Mouse (Mus musculus): Measurements from ENCODE around the gene Psme3.

DNA sequence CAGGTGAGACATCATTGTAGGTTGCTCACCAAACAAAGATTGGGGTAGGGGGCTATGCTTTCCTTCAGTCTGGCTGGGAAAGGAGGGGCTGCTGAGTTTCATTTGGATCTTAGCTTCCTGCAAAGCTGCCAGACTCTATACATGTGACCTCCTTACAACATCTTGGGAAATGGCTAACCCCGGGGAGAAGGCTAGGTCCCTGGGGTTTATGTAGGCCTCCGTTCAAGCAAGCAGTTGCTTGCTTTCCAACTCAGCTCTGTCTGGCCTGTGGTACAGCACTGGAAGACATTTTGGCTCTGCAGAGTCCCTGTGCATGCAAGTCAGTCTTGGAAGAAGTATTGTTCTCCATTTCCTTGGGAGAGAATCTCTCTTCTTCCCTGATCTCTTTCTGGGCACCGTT is 16.5 kb downstream of the Psme3 start:
- TF ChIP-seq CTCF (IDR thresholded peaks at IDR 0.05; ENCODE audit: control insufficient read depth, insufficient read depth, insufficient read length) (no peak), CEBPB (IDR thresholded peaks at IDR 0.05; ENCODE audit: low read depth) (no peak), USF1 (IDR thresholded peaks at IDR 0.05; ENCODE audit: low read depth) (no peak)

All from C2C12 (cell line).